Mouse (Mus musculus): ENCODE data around the gene Exosc10.
A peak's percentile ranks its signal among the peaks of the same experiment; 100 is the strongest.

Gene Exosc10

DNA sequence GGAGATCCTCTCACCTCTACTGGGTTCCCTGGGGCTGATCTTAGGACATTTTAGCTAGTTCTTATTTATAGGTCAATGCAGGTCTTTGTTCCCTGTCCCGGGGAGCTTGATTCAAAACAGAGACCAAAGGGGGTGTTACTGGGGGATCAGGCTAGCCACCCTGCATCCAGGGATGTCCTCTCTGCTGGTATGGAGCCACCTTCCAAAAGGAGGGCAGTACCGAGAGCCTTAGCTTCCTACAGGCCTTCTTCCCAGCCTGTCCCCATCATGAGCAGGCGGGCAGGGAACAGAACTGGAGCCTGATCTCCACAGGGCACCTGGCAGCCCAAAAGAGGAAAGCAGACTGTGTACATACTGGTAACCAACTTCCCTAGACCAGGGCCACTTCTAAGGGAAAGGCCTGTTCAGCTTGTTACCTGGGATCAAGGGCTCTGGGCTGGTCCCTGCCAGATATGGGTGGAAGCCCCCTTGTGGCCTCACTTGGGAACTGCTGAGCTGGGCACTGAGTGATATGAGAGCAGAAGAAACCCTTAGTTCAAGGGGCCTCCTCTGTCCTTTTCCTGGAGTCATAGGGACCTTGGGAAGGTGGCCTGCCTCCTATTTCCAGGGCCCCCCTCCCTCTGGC lies 46.4 kb downstream of the Exosc10 start:
- peak; percentile 52 for DNase-seq (ENCODE audit: extremely low spot score)

DNA sequence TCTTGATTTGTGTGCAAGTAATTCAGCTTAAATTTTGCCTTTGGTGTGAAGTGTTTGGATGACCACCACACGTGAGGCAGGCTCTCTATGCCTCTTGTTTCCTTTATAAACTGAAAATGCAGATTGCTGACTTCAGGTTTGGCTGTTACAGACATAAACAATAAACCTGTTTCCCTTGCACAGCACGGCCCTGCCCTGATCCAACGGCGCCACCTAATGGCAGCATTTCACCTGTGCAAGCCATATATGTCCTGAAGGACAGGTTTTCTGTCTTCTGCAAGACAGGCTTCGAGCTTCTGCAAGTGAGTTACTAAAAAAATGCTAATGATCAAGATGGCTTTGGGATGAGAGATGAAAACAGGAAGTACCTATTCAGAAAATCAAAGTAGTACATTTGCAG lies 49.5 kb downstream of the Exosc10 start:
- DNase-seq (ENCODE audit: extremely low spot score): peak; percentile 57

DNA sequence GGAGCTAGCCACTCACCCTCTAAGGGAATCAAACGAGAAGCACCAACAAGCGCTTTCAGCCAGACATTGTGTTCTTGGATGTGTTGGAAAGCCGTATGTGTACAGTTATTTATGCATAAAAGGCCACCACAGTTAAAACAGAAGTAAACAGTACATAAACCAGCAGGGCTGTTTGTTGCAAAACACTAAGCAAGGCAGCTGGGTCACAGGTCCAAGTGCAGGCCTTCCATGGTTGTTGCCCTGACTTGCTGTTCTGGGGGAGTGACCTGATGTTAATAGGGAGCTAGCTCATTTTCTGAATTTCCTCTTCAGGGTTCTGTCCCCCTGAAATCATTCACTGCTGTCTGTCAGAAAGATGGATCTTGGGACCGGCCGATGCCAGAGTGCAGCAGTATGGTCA lies 51.6 kb downstream of the Exosc10 start:
- no peak for DNase-seq (ENCODE audit: extremely low spot score)

DNA sequence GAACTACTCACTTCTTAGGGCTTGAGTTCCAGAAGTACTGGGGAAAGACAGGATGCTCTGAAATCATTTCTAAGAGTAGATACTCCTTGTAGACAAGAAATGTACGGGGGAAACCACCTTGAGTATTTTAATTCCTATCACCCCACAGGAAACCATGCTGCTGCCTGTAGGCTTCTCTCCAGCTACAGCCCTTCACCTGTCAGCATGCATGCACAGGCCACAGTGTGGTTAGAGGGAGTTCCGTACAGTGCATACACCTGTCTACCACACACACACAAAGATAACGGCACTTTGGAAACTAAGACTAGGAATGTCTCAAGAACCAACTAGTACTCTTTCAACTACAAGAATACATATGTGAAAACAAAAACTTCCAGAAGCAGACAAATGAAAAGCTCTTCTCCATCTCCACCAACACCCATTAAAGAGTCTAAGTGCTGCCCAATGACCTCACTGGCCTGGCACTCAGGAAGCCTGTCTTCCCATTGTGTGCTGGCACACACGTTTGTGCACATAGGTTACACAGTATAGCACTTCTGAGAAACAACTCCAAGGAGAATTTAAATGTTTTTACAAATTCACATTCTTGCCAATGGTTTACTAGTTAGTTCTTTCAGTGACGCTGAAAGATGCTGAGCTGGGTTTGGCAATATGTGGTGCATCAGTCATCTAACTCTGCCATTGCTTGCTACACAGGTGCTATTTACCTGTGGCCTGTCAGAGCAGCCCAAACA lies 52.6 kb downstream of the Exosc10 start:
- no peak for DNase-seq (ENCODE audit: extremely low spot score)

DNA sequence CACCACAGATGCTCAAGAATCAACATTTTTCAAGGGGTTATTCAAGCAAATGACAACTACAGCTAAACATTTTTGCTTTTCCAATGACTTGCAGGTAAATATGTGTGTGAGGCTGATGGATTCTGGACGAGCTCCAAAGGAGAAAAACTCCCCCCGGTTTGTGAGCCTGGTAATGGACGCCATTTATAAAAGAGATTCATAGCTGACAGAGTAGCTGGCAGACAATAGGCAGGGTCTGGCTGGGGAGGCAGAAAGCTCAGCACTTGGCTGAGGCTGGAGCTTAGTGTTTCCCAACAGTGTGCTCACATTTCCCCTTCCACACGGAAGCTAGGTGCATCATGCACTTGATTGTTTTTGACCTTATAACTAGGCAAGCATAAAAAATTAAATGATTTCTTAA lies 54.3 kb downstream of the Exosc10 start:
- no peak for DNase-seq (ENCODE audit: extremely low spot score)

DNA sequence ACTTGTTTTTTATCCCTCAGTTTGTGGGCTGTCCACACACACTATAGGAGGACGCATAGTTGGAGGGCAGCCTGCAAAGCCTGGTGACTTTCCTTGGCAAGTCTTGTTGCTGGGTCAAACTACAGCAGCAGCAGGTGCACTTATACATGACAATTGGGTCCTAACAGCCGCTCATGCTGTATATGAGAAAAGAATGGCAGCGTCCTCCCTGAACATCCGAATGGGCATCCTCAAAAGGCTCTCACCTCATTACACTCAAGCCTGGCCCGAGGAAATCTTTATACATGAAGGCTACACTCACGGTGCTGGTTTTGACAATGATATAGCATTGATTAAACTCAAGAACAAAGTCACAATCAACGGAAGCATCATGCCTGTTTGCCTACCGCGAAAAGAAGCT lies 55.5 kb downstream of the Exosc10 start:
- no peak for DNase-seq (ENCODE audit: extremely low spot score)

DNA sequence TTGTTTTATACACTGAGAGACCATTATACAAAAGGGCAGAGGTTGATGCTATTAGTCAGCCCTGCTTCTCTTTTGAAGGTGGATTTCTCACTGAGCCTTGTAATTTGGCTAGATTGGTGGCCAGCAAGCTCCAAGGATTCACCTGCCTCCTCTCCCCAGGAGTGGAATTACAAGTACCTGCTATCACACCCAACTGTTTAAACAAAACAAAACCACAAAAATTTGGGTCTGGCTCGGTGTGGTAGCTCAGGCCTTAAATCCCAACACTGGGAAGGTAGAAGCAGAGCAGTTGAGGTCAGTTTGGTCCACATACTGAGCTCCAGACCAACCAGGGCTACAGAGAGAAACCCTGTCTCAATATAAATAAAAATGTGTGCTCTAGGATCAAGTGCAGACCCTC lies 61.6 kb downstream of the Exosc10 start:
- DNase-seq (ENCODE audit: extremely low spot score): no peak

DNA sequence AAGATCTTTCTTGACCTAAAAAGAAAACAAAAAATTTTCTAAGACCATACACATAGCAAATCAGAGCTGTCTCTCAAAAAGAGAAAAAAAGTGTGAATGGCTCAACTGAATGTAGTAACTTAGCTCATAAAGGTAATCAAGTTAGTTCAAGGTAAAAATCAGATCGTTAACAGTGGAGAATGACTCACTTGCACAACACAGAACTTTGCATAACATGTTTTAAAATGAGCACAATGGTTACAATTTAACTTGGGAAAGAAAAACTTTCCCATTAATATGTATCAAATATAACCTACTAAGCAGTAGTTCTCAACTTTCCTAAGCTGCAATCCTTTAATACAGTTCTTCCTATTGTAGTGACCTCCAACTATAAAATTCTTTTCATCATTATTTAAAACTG lies 62.5 kb downstream of the Exosc10 start:
- DNase-seq (ENCODE audit: extremely low spot score): no peak

DNA sequence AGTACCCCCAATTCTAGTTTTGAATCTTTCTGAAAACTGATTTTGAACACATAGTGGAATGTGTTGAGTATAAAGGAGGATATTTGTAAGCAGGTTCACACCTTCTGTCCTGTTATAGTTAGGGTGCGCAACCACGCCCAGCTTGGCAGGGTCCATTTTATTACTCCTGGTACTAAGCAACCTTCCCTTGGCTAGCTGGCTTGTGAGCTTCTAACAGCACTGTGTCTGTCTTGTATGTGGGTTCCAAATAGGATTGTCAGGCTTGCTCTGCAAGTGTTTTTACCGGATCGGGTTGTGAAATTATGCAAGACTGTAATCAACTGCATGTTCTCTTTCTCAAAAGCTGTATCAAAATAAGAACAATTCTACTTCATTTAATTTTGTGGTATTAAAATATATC lies 64.3 kb downstream of the Exosc10 start:
- no peak for DNase-seq (ENCODE audit: extremely low spot score)

DNA sequence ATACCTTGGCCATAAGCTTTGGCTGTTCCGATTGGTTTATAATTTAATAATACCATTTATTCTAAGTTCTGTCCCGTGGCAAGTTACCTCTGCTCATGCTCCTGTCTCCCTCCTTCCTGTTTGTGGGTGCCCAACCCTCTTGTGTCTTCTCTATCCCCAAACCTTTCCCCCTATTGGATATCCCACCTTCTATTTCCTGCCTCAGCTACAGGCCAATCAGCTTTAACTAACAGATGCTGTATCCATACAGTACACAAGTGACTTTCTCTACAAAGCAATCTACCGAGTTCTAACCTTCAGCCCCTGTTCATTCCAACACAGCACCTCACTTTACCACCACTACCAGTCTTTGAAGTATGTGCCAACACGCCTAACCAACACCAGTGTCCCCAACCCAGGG lies 65.4 kb downstream of the Exosc10 start:
- no peak for DNase-seq (ENCODE audit: extremely low spot score)

DNA sequence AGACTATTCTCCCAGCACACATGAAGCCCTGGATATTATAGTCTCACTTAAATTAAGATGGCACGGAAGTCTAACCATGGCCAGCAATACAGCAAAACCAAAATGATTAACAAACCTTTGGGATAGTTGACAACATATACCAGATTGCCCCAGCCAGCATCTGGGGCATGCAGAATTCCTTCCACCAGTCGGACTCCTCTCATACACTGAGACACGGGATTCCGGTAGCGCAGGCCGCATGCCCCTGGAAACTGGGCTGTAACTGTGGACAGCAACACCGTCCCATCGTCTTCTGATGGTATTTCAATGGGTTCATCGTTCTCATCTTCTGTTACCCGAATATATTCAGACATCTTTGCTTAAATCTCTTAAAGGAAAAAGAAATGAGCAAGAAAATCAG lies 66.8 kb downstream of the Exosc10 start:
- DNase-seq (ENCODE audit: extremely low spot score): no peak

DNA sequence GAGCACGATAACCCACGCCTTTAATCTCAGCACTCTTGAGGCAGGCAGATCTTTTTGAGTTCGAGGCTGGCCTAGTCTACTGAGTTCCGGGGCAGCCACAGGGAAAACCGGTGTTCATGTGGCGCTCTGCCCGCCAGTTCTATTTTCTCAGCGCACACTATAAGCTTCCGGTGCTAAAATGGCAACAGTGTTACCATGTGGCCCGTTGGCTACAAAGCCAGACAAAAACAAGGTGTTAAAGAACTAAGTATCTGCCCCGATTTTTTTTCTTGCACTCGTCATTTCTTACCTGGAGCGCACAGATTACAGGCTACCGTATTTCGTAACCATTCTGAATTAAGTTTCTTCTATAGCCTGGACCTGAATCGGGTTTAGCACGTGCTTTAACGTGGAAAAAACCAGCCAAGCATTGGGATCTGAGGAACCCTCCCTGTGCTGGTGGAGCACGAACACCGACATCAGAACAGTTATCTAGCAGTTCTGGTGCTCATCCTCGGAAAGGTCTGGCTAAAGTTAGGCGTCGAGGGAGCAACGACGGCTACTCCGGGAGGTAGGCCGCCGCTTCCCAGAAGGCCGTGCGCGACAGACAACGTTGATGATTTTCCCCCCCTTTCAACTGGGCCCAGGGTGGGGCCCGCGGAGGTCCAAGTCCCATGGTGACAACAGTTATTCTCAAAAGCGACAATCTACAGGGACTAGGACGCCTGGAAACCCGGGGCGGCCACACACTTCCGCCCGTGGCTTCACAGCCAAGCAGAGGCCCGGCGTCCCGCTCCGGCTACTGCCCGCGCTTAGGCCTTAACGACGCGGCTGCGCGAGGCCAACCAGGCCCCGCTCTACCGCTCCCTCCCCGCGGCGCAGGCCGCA lies 67.8 kb downstream of the Exosc10 start:
- DNase-seq (ENCODE audit: extremely low spot score): no peak

DNA sequence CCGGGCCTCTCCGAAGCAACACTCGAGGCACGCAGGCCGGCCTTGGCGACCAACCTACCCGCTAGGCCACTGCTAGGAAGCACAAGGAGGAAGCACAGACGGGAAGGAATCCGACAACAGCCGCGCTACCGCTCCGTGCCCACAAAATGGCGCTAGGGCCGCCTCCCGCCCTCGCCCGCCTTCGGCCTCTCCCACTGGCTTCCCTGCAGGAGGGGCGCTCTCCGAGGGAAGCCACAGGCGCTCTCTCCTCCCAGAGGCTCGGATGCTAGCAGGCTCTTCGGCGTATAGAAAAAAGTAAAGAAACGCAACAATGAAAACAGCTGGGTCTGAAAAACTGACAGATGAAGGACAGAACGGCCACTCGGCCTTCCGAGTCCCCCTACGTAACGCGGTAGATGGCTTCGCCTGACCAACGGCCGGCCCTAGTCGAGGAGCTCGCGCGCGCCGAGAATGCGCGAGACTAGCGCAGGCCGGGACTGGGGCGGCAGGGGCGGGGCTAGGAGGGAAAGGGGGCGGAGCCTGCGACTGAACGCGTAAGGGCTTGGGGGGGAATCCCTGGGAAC lies 68.5 kb downstream of the Exosc10 start, which contains the start of gene Tardbp:
Gene Tardbp (minus strand): TSS at position 397 of the 563 bp plus-strand sequence.
- DNase-seq (ENCODE audit: extremely low spot score): peak; percentile 97

DNA sequence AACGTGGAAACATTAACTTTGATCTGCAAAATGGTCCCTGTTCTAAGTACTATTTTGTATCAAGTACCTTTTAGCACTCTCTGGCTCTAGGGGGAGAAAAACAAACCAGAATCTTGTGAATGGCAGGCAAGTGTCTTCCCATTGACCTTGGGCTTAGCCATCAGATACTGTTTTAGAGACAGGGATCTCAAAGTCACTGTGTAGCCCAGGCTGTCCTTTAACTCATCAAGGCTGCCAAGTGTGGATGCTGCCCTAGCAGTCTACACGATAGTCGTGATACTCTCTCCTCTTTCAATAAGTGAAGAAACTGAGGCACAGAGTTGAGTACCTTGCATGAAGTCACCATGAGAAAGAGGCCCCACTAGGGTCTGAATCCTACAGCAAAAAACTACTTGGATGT lies 69.0 kb downstream of the Exosc10 start:
- DNase-seq (ENCODE audit: extremely low spot score): no peak
